Mouse (Mus musculus): ENCODE results near the gene Hebp1. TPM values are rescaled to one million over a fixed set of nuclear protein-coding genes. Genes with fewer than 3 reads are reported as not detected.
A peak's percentile ranks its signal among the peaks of the same experiment; 100 is the strongest.

Gene Hebp1
- total and polyA plus RNA-seq, 2 experiments: 317 to 334 TPM

GRCm38 (mm10) chr6:135107014-135107413 lies 90.8 kb downstream of the Hebp1 start:
- TF ChIP-seq CTCF (IDR thresholded peaks at IDR 0.05; ENCODE audit: low read depth, low read length) (no peak), POLR2A (IDR thresholded peaks at IDR 0.05; ENCODE audit: extremely low read depth, insufficient read depth, low read length) (no peak)
- H3K4me1 ChIP-seq (ENCODE audit: control insufficient read depth, insufficient read depth, low read length): no peaks in the 10 kb centered on the region
- 91% methylated on average over 6 of the region's 6 CpGs for WGBS
- H3K79me2 ChIP-seq (ENCODE audit: control insufficient read depth, insufficient read depth, low read length): no peaks in the 10 kb centered on the region
- H3K36me3 ChIP-seq (ENCODE audit: control insufficient read depth, insufficient read depth, low read length): no peaks in the 10 kb centered on the region
- H3K9ac ChIP-seq (ENCODE audit: low read depth, low read length): no peak overlapping the region
- 0 out of 2 replicates have a peak, but pooled peaks cover 2% of the 10 kb centered on the region for H3K27me3 ChIP-seq (ENCODE audit: control insufficient read depth, insufficient read depth, low read length)
- no peak overlapping the region for H3K27ac ChIP-seq (replicated peaks; ENCODE audit: insufficient read depth, low read depth, low read length)
- H3K4me3 ChIP-seq (ENCODE audit: insufficient read depth, low read depth, low read length): no peak overlapping the region
- no peak for DNase-seq (ENCODE audit: extremely low read depth, low read depth, low spot score)

GRCm38 (mm10) chr6:135102736-135103303 lies 95.0 kb downstream of the Hebp1 start:
- Histone ChIP-seq H3K27me3 (ENCODE audit: control insufficient read depth, insufficient read depth, low read length) (0 out of 2 replicates have a peak, but pooled peaks cover 2% of the 10 kb centered on the region), H3K79me2 (ENCODE audit: control insufficient read depth, insufficient read depth, low read length) (no peaks in the 10 kb centered on the region), H3K9ac (ENCODE audit: low read depth, low read length) (no peak overlapping the region), H3K4me1 (ENCODE audit: control insufficient read depth, insufficient read depth, low read length) (no peaks in the 10 kb centered on the region), H3K27ac (replicated peaks; ENCODE audit: insufficient read depth, low read depth, low read length) (no peak overlapping the region), H3K36me3 (ENCODE audit: control insufficient read depth, insufficient read depth, low read length) (no peaks in the 10 kb centered on the region), H3K4me3 (ENCODE audit: insufficient read depth, low read depth, low read length) (no peak overlapping the region)
- no peak for TF ChIP-seq CTCF (IDR thresholded peaks at IDR 0.05; ENCODE audit: low read depth, low read length)
- TF ChIP-seq POLR2A (IDR thresholded peaks at IDR 0.05; ENCODE audit: extremely low read depth, insufficient read depth, low read length): no peak
- WGBS: 69% methylated on average over 5 of the region's 5 CpGs
- peak; percentile 1 for DNase-seq (ENCODE audit: extremely low read depth, low read depth, low spot score)

- H3K36me3 ChIP-seq (ENCODE audit: control insufficient read depth, insufficient read depth, low read length): no peaks in the 10 kb centered on the region
- H3K4me1 ChIP-seq (ENCODE audit: control insufficient read depth, insufficient read depth, low read length): no peaks in the 10 kb centered on the region
- H3K27ac ChIP-seq (replicated peaks; ENCODE audit: insufficient read depth, low read depth, low read length): no peak overlapping the region
- 81% methylated on average over 15 of the region's 15 CpGs for WGBS
- no peaks in the 10 kb centered on the region for H3K79me2 ChIP-seq (ENCODE audit: control insufficient read depth, insufficient read depth, low read length)
- no peak overlapping the region for H3K9ac ChIP-seq (ENCODE audit: low read depth, low read length)
- 0 out of 2 replicates have a peak, but pooled peaks cover 2% of the 10 kb centered on the region for H3K27me3 ChIP-seq (ENCODE audit: control insufficient read depth, insufficient read depth, low read length)
- DNase-seq (ENCODE audit: extremely low read depth, low read depth, low spot score): no peak
- TF ChIP-seq CTCF (IDR thresholded peaks at IDR 0.05; ENCODE audit: low read depth, low read length) (no peak), POLR2A (IDR thresholded peaks at IDR 0.05; ENCODE audit: extremely low read depth, insufficient read depth, low read length) (no peak)
- H3K4me3 ChIP-seq (ENCODE audit: insufficient read depth, low read depth, low read length): no peak overlapping the region
These were observed 96.9 kb downstream of the Hebp1 start for GRCm38 (mm10) chr6:135100787-135101472.

GRCm38 (mm10) chr6:135092798-135093470 lies 104.9 kb downstream of the Hebp1 start:
- DNase-seq (ENCODE audit: extremely low read depth, low read depth, low spot score): no peak
- TF ChIP-seq POLR2A (IDR thresholded peaks at IDR 0.05; ENCODE audit: extremely low read depth, insufficient read depth, low read length) (no peak), CTCF (IDR thresholded peaks at IDR 0.05; ENCODE audit: low read depth, low read length) (no peak)
- Histone ChIP-seq H3K9ac (ENCODE audit: low read depth, low read length) (no peak overlapping the region), H3K4me1 (ENCODE audit: control insufficient read depth, insufficient read depth, low read length) (no peaks in the 10 kb centered on the region), H3K4me3 (ENCODE audit: insufficient read depth, low read depth, low read length) (no peak overlapping the region), H3K27ac (replicated peaks; ENCODE audit: insufficient read depth, low read depth, low read length) (no peak overlapping the region), H3K27me3 (ENCODE audit: control insufficient read depth, insufficient read depth, low read length) (no peaks in the 10 kb centered on the region), H3K79me2 (ENCODE audit: control insufficient read depth, insufficient read depth, low read length) (no peaks in the 10 kb centered on the region), H3K36me3 (ENCODE audit: control insufficient read depth, insufficient read depth, low read length) (no peaks in the 10 kb centered on the region)
- 93% methylated on average over 12 of the region's 12 CpGs for WGBS

GRCm38 (mm10) chr6:135090661-135091060 lies 107.2 kb downstream of the Hebp1 start:
- H3K27ac ChIP-seq (replicated peaks; ENCODE audit: insufficient read depth, low read depth, low read length): no peak overlapping the region
- H3K4me1 ChIP-seq (ENCODE audit: control insufficient read depth, insufficient read depth, low read length): no peaks in the 10 kb centered on the region
- H3K79me2 ChIP-seq (ENCODE audit: control insufficient read depth, insufficient read depth, low read length): no peaks in the 10 kb centered on the region
- H3K9ac ChIP-seq (ENCODE audit: low read depth, low read length): no peak overlapping the region
- H3K4me3 ChIP-seq (ENCODE audit: insufficient read depth, low read depth, low read length): no peak overlapping the region
- no peaks in the 10 kb centered on the region for H3K36me3 ChIP-seq (ENCODE audit: control insufficient read depth, insufficient read depth, low read length)
- TF ChIP-seq CTCF (IDR thresholded peaks at IDR 0.05; ENCODE audit: low read depth, low read length) (no peak), POLR2A (IDR thresholded peaks at IDR 0.05; ENCODE audit: extremely low read depth, insufficient read depth, low read length) (no peak)
- 89% methylated on average over 4 of the region's 4 CpGs for WGBS
- no peak for DNase-seq (ENCODE audit: extremely low read depth, low read depth, low spot score)
- no peaks in the 10 kb centered on the region for H3K27me3 ChIP-seq (ENCODE audit: control insufficient read depth, insufficient read depth, low read length)
